Mouse (Mus musculus) brain, embryonic 14.5 days (tissue): ENCODE data around the gene Tmem248.

Experiments
- CTCF ChIP-seq: fragments of 200-500 bp; IDR thresholded peaks from 2 replicates; pipeline ENCODE4 v1.5.1; 2012; ENCODE audit warnings: inconsistent platforms, mild to moderate bottlenecking, moderate library complexity, borderline replicate concordance; ENCODE audit not compliant: insufficient read depth, insufficient read length; ENCODE audit errors: extremely low read depth
- POLR2A ChIP-seq: fragments of 200-500 bp; IDR thresholded peaks from 2 replicates; pipeline ENCODE4 v1.6.1; 2012; ENCODE audit warnings: mild to moderate bottlenecking, inconsistent platforms, borderline replicate concordance; ENCODE audit not compliant: poor library complexity, insufficient read depth, insufficient read length, severe bottlenecking; ENCODE audit errors: extremely low read depth

GRCm38 (mm10) chr5:130236302-130236701 is 19.4 kb downstream of the Tmem248 start:
- TF ChIP-seq POLR2A, result no peak
- TF ChIP-seq CTCF, result no peak
